Comparison of ENCODE assay signal across 18 mouse cellular contexts in genomic region chr6:8175346-8175745, GRCm38 (mm10). TPM values are rescaled to one million over a fixed set of nuclear protein-coding genes. Genes with fewer than 3 reads are reported as not detected.
"Had no signal": no experiment of that assay in that cellular context is flagged by ENCODE, and none has a peak within 500 bp of the region (broad histone marks: within the 10 kb centered on the region; RNA-seq: fewer than 3 reads in every experiment).

No protein-coding gene starts in this region.

- DNase-seq: lung, postnatal 14 days; lung, postnatal 36 days; right cerebral cortex, postnatal 14 days; thymus, adult 2 months; thymus, postnatal 25 days; thymus, postnatal 4 days had no signal

- H3K27ac ChIP-seq: lung, embryonic 15.5 days; macrophage; midbrain, embryonic 13.5 days; midbrain, embryonic 15.5 days; neural tube, embryonic 12.5 days; stomach, embryonic 15.5 days; stomach, postnatal 0 days had no signal

- H3K4me3 ChIP-seq: lung, embryonic 15.5 days; megakaryocyte, embryonic 14.5 days; midbrain, embryonic 13.5 days; midbrain, embryonic 15.5 days; neural tube, embryonic 12.5 days; stomach, embryonic 15.5 days had no signal

- H3K4me1 ChIP-seq: stomach, embryonic 15.5 days had no signal

- H3K27me3 ChIP-seq: lung, embryonic 15.5 days; megakaryocyte, embryonic 14.5 days; midbrain, embryonic 13.5 days; midbrain, embryonic 15.5 days; neural tube, embryonic 12.5 days; stomach, embryonic 15.5 days had no signal

- ATAC-seq: lung, postnatal 0 days; midbrain, embryonic 13.5 days; midbrain, embryonic 15.5 days had no signal

RNA-seq across cellular contexts. Expression of gene Col28a1, which starts 17.1 kb away (rescaled TPM):
- total RNA-seq: megakaryocyte progenitor cell, adult 5-6 weeks; neutrophil, adult 5-6 weeks had no signal
- polyA plus RNA-seq: macrophage; midbrain, embryonic 11.5 days had no signal
